Mouse (Mus musculus): ENCODE results near the gene Pbx1.

GRCm38 (mm10) chr1:168240386-168240785 lies 191.7 kb downstream of the Pbx1 start:
- TF ChIP-seq MAFK (IDR thresholded peaks at IDR 0.05; ENCODE audit: insufficient read depth, low read depth, low read length) (no peak), HCFC1 (IDR thresholded peaks at IDR 0.05; ENCODE audit: borderline replicate concordance, insufficient read depth, low read length) (no peak), ZNF384 (IDR thresholded peaks at IDR 0.05; ENCODE audit: low read depth, low read length) (no peak), ZC3H11A (IDR thresholded peaks at IDR 0.05; ENCODE audit: borderline replicate concordance, low read depth, low read length) (no peak), CHD2 (IDR thresholded peaks at IDR 0.05; ENCODE audit: low read depth, low read length) (no peak)

All from ES-E14 (cell line).